Mouse (Mus musculus) gastrocnemius, adult 2 months (tissue): ENCODE data around the gene Hdac7. TPM values are rescaled to one million over a fixed set of nuclear protein-coding genes. Genes with fewer than 3 reads are reported as not detected.

ENCODE experiments used
- DNase-seq: peaks from one replicate; pipeline ENCODE4 v3.0.0; 2022
- H3K27ac ChIP-seq: fragments of 200-600 bp; 2 replicates; pipeline ENCODE4 v1.8.1; 2022; ENCODE audit warnings: mild to moderate bottlenecking
- H3K4me3 ChIP-seq: fragments of 200-600 bp; 2 replicates; pipeline ENCODE4 v1.8.1; 2022; ENCODE audit warnings: mild to moderate bottlenecking, moderate library complexity
- CTCF ChIP-seq: fragments of 200-600 bp; IDR thresholded peaks from 2 replicates; pipeline ENCODE4 v1.8.1; 2022; ENCODE audit warnings: antibody characterized with exemption, mild to moderate bottlenecking, moderate library complexity
- intact Hi-C: fragments of 180-260 bp; cut with DNase I; formaldehyde crosslinking; loops from one replicate; pipeline ENCODE4 v1.15.1; 2025
- total RNA-seq, 2 experiments: library from RNA; stranded (reverse); gene quantifications; 2 replicates each; pipeline ENCODE4 v1.2.3; 2021

Hdac7 gene
- total RNA-seq, 2 experiments from 2014 or later, result 10.2 to 11.6 TPM

GRCm38 (mm10) chr15:97828221-97828842 is 16.0 kb downstream of the Hdac7 start:
- intact Hi-C loops, result no loop called here
- Histone ChIP-seq H3K4me3 (peak overlapping the region; percentile 85), H3K27ac (peak overlapping the region; percentile 89)
- DNase-seq, result no peak
- no peak for TF ChIP-seq CTCF

- peak overlapping the region; percentile 56; the same call in 1 of the 2 replicates for H3K27ac ChIP-seq
- no peak for DNase-seq
- TF ChIP-seq CTCF, result no peak
- peak overlapping the region; percentile 28; the same call in 1 of the 2 replicates for H3K4me3 ChIP-seq
- intact Hi-C loops, result no loop called here
These were observed 16.9 kb downstream of the Hdac7 start for GRCm38 (mm10) chr15:97827401-97827800.

- Histone ChIP-seq H3K4me3 (peak overlapping the region; percentile 73), H3K27ac (peak overlapping the region; percentile 89)
- intact Hi-C loops, result no loop called here
- DNase-seq, result peak; percentile 14
- no peak for TF ChIP-seq CTCF
These were observed 17.6 kb downstream of the Hdac7 start for GRCm38 (mm10) chr15:97826588-97827261.

- no peak for TF ChIP-seq CTCF
- H3K27ac ChIP-seq, result peak overlapping the region; percentile 89
- peak overlapping the region; percentile 73 for H3K4me3 ChIP-seq
- no peak for DNase-seq
- intact Hi-C loops, result loop anchor here (1.0 kb wide), 1 partner anchor 23 kb away; no protein-coding TSS in a partner anchor
These were observed 18.2 kb downstream of the Hdac7 start for GRCm38 (mm10) chr15:97825941-97826587.

GRCm38 (mm10) chr15:97825071-97825940 is 19.0 kb downstream of the Hdac7 start:
- intact Hi-C loops, result loop anchor here (1.0 kb wide), 1 partner anchor 24 kb away; no protein-coding TSS in a partner anchor
- peak overlapping the region; percentile 73 for H3K4me3 ChIP-seq
- peak; percentile 70 for TF ChIP-seq CTCF
- peak overlapping the region; percentile 89 for H3K27ac ChIP-seq
- peak; percentile 93 for DNase-seq

GRCm38 (mm10) chr15:97824042-97824441 is 20.3 kb downstream of the Hdac7 start:
- DNase-seq, result peak; percentile 83
- Histone ChIP-seq H3K4me3 (peak overlapping the region; percentile 73), H3K27ac (peak overlapping the region; percentile 89)
- no peak for TF ChIP-seq CTCF
- intact Hi-C loops, result loop anchor here (1.0 kb wide), 1 partner anchor 12 kb away; no protein-coding TSS in a partner anchor

- intact Hi-C loops, result no loop called here
- TF ChIP-seq CTCF, result no peak
- DNase-seq, result no peak
- Histone ChIP-seq H3K27ac (peak overlapping the region; percentile 89), H3K4me3 (peak overlapping the region; percentile 73)
These were observed 20.8 kb downstream of the Hdac7 start for GRCm38 (mm10) chr15:97823479-97823878.

- H3K4me3 ChIP-seq, result peak overlapping the region; percentile 73
- intact Hi-C loops, result no loop called here
- H3K27ac ChIP-seq, result peak overlapping the region; percentile 89
- DNase-seq, result no peak
- TF ChIP-seq CTCF, result no peak
These were observed 21.6 kb downstream of the Hdac7 start for GRCm38 (mm10) chr15:97822545-97823228.

GRCm38 (mm10) chr15:97821983-97822363 is 22.3 kb downstream of the Hdac7 start:
- peak overlapping the region; percentile 73 for H3K4me3 ChIP-seq

GRCm38 (mm10) chr15:97821321-97821982 is 22.9 kb downstream of the Hdac7 start:
- H3K4me3 ChIP-seq, result peak overlapping the region; percentile 73
- peak; percentile 36 for TF ChIP-seq CTCF
- intact Hi-C loops, result no loop called here
- peak; percentile 35 for DNase-seq
- peak overlapping the region; percentile 89 for H3K27ac ChIP-seq

More at GRCm38 (mm10) chr15:97821983-97822363, 22.3 kb downstream of the Hdac7 start:
- H3K27ac ChIP-seq, result peak overlapping the region; percentile 89
- intact Hi-C loops, result no loop called here
- no peak for TF ChIP-seq CTCF
- DNase-seq, result peak; percentile 32

GRCm38 (mm10) chr15:97819937-97820336 is 24.4 kb downstream of the Hdac7 start:
- intact Hi-C loops, result no loop called here
- no peak for DNase-seq
- no peak for TF ChIP-seq CTCF
- Histone ChIP-seq H3K4me3 (no peak overlapping the region; the same call in 1 of the 2 replicates), H3K27ac (peak overlapping the region; percentile 89)
